Mouse (Mus musculus) hindbrain, embryonic 10.5 days (tissue): ENCODE data around the gene Fndc7. TPM values are rescaled to one million over a fixed set of nuclear protein-coding genes. Genes with fewer than 3 reads are reported as not detected.

Source experiments
- DNase-seq: peaks from one replicate; pipeline ENCODE4 v3.0.0-alpha.2; 2017; ENCODE audit warnings: low spot score
- H3K27ac ChIP-seq: fragments of 300-500 bp; sonication (generic); 2 replicates; pipeline ENCODE4 v1.5.1; 2016; ENCODE audit warnings: mild to moderate bottlenecking, moderate library complexity
- H3K27me3 ChIP-seq: fragments of 300-500 bp; sonication (generic); 2 replicates; pipeline ENCODE4 v1.6.1; 2016; ENCODE audit warnings: mild to moderate bottlenecking; ENCODE audit not compliant: poor library complexity, insufficient read depth, severe bottlenecking
- H3K36me3 ChIP-seq: fragments of 300-500 bp; sonication (generic); 2 replicates; pipeline ENCODE4 v1.6.1; 2016; ENCODE audit warnings: mild to moderate bottlenecking, moderate library complexity
- H3K4me1 ChIP-seq: fragments of 300-500 bp; sonication (generic); replicated peaks from 2 replicates; pipeline ENCODE4 v1.6.1; 2016; ENCODE audit warnings: mild to moderate bottlenecking
- H3K4me3 ChIP-seq: fragments of 300-500 bp; sonication (generic); 2 replicates; pipeline ENCODE4 v1.5.1; 2016; ENCODE audit warnings: mild to moderate bottlenecking, moderate library complexity
- H3K9me3 ChIP-seq: fragments of 300-500 bp; sonication (generic); 2 replicates; pipeline ENCODE4 v1.6.1; 2016; ENCODE audit warnings: mild to moderate bottlenecking, moderate library complexity
- WGBS: fragments of 180-500 bp; shearing (Covaris S2); methylation state at CpG from one replicate; pipeline ENCODE4 v1.1.7; 2016; 5-methylcytosine and 5-hydroxymethylcytosine counted together
- polyA plus RNA-seq: library from polyadenylated mRNA; unstranded; fragments of >200 nt; fragmentation: Nextera tagmentation; extraction: Ambion mirVana; gene quantifications from 2 replicates; pipeline ENCODE4 v1.2.1, GENCODE M21; 2016

The Fndc7 gene
- polyA plus RNA-seq: 0.05 TPM in 1 of 2 replicates, not detected in the other

- DNase-seq: no peak
- Histone ChIP-seq H3K4me3 (no peak within 1 kb of the TSS), H3K4me1 (peaks cover 27% of the 10 kb centered on the region), H3K36me3 (no peaks in the 10 kb centered on the region), H3K9me3 (no peaks in the 10 kb centered on the region), H3K27ac (no peak within 1 kb of the TSS), H3K27me3 (no peaks in the 10 kb centered on the region)
- WGBS: 87% methylated on average over 1 of the region's 1 CpGs
Observed at GRCm38 (mm10) chr3:108889908-108890307, at the start of gene Fndc7. Gene Fndc7, minus strand, starts transcription at chr3:108890008.

DNA sequence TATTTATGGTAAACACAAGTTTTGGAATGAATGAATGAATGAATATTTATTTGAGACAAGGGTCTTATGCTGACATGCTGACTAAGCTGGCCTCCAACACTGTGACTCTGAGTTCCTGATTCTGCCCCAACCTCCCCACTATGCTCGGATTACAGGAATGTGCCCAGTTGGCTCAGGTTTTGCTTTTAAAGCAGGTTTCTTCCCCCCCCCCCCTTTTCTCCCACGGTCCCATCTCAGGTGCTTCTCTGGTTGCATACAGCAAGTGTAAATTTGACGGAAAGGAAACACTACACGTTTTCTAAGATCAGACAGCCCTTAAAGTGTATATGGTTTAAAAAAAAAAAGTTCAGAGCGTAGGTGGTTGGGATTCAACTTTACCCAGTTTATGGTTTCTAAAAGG, 49.8 kb upstream of the Fndc7 start, which contains the start of gene Henmt1:
Gene Henmt1 (plus strand): TSS at position 301 of the 400 bp plus-strand sequence.
- Histone ChIP-seq H3K27ac (peak within 1 kb of the TSS; percentile 53; the same call in 1 of the 2 replicates), H3K9me3 (0 out of 2 replicates have a peak, but pooled peaks cover 10% of the 10 kb centered on the region), H3K27me3 (no peaks in the 10 kb centered on the region), H3K4me1 (peaks cover 7% of the 10 kb centered on the region; the same call in 1 of the 2 replicates), H3K4me3 (peak within 1 kb of the TSS; percentile 44), H3K36me3 (no peaks in the 10 kb centered on the region)
- 82% methylated on average over 5 of the region's 5 CpGs for WGBS
- no peak for DNase-seq

GRCm38 (mm10) chr3:108938691-108939090, 48.9 kb upstream of the Fndc7 start:
- Histone ChIP-seq H3K27ac (no peak overlapping the region), H3K4me3 (no peak overlapping the region), H3K36me3 (no peaks in the 10 kb centered on the region), H3K9me3 (0 out of 2 replicates have a peak, but pooled peaks cover 10% of the 10 kb centered on the region), H3K4me1 (peaks cover 7% of the 10 kb centered on the region; the same call in 1 of the 2 replicates), H3K27me3 (no peaks in the 10 kb centered on the region)
- no peak for DNase-seq
- 92% methylated on average over 5 of the region's 5 CpGs for WGBS

DNA sequence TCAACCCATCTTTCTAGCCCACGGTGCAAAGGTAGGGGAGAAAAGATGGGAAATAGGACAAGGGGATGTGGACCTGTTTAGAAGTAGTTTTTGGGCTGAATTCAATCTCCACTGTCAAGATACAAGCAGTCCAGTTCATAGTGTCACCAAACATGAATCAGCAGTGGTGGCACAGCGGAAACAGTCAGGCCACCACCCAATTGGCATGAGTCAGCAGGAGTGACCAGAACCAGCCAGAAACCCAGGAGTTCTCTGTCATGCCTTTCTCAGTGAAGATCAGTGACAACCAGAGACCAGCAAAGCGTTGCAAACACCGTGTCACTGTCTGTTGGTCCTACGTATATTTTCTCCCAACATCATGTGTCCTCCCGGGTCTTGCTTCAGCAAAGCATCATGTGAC, 43.7 kb upstream of the Fndc7 start:
- DNase-seq: no peak
- Histone ChIP-seq H3K4me3 (no peak overlapping the region), H3K36me3 (no peaks in the 10 kb centered on the region), H3K27ac (no peak overlapping the region), H3K4me1 (no peaks in the 10 kb centered on the region), H3K9me3 (no peaks in the 10 kb centered on the region), H3K27me3 (no peaks in the 10 kb centered on the region)
- 93% methylated on average over 6 of the region's 6 CpGs for WGBS

DNA sequence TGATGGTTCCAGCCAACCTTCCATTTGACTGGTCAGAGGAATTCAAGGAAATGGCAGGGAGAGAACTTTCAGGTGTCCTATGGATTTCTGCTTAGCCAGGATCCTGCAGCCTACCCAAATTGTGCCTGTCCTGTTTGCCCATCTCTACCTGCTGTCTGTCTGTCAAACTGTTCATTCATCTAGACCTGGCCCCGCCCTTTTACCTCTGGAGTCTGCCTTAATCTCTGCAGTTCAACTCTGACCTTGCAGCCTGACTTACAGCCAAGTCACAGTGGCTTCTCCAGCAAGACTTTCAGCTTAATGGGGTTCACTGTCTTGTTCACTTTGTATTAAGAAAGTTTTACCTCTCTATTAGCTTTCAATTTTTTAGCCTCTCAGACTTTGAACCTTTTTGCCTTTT, 36.5 kb upstream of the Fndc7 start:
- H3K27ac ChIP-seq: no peak overlapping the region
- no peaks in the 10 kb centered on the region for H3K36me3 ChIP-seq
- H3K4me1 ChIP-seq: no peaks in the 10 kb centered on the region
- no peaks in the 10 kb centered on the region for H3K27me3 ChIP-seq
- H3K4me3 ChIP-seq: no peak overlapping the region
- H3K9me3 ChIP-seq: no peaks in the 10 kb centered on the region
- 76% methylated on average over 1 of the region's 1 CpGs for WGBS
- DNase-seq: no peak

DNA sequence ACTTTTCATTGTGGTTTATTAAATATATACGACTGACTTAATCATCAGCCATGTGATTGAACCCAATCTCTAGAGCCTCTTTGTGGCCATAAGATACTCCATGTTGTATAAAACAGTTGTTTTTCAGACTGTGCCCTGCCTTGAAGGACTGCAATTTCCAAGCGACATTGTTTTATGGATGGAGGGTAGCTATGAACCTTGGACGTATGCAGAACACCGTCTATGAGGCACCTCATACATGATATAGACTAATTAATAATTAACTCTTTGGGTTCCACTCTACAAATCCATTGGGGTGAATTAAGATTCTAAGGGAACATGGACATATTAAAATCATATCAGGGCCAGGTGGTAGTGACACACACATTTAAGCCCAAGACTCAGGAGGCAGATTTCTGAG, 35.9 kb upstream of the Fndc7 start:
- Histone ChIP-seq H3K36me3 (no peaks in the 10 kb centered on the region), H3K9me3 (no peaks in the 10 kb centered on the region), H3K4me1 (no peaks in the 10 kb centered on the region), H3K27ac (no peak overlapping the region), H3K27me3 (no peaks in the 10 kb centered on the region), H3K4me3 (no peak overlapping the region)
- no peak for DNase-seq
- 90% methylated on average over 4 of the region's 4 CpGs for WGBS

DNA sequence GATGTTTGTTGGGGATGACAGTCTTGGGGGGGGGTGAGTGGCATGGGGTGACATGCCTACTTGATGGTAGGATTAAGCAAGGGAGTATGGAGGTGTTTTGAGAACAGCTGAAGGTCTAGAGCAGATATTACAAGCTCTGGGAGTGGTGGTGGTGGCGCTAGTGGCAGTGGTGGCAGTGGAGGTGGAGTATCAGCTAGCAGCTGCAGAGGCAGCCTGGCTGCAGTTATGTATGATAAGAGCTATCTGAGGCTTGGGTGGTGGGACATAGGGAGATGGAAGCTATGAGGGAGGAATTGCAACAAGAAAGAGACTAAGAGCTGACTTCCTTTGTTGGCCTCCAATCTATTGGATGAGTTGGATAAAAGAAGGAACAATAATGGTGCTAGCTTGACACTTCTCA, 32.0 kb upstream of the Fndc7 start:
- Histone ChIP-seq H3K36me3 (no peaks in the 10 kb centered on the region), H3K4me3 (no peak overlapping the region), H3K9me3 (no peaks in the 10 kb centered on the region), H3K27me3 (no peaks in the 10 kb centered on the region), H3K4me1 (peaks cover 2% of the 10 kb centered on the region; the same call in 1 of the 2 replicates), H3K27ac (no peak overlapping the region)
- WGBS: 85% methylated on average over 1 of the region's 1 CpGs
- DNase-seq: no peak

GRCm38 (mm10) chr3:108920442-108921070, 30.7 kb upstream of the Fndc7 start:
- WGBS: 88% methylated on average over 3 of the region's 3 CpGs
- Histone ChIP-seq H3K27ac (no peak overlapping the region), H3K27me3 (no peaks in the 10 kb centered on the region), H3K36me3 (no peaks in the 10 kb centered on the region), H3K9me3 (no peaks in the 10 kb centered on the region), H3K4me3 (no peak overlapping the region), H3K4me1 (peaks cover 6% of the 10 kb centered on the region; the same call in 1 of the 2 replicates)
- DNase-seq: no peak

DNA sequence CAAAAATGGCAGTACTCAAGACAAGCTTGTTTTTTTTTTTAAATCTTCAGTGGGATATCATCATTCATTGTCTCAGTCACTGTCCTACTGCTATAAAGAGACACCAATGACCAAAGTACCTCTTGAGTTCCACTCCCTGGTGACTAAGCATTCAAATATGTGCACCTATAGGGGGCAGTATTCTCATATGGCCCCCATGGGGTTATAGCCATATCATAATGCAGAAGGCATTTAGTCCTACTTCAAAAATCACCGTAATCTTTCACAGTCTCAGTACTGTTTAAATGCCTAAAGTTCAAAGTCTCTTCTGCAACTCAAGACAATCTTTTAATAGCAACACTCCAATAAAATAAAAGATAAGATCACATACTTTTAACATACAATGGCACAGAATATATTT, 29.0 kb upstream of the Fndc7 start:
- Histone ChIP-seq H3K27me3 (no peaks in the 10 kb centered on the region), H3K4me3 (no peak overlapping the region), H3K27ac (no peak overlapping the region), H3K4me1 (peaks cover 6% of the 10 kb centered on the region; the same call in 1 of the 2 replicates), H3K36me3 (no peaks in the 10 kb centered on the region), H3K9me3 (no peaks in the 10 kb centered on the region)
- no peak for DNase-seq
- WGBS: 98% methylated on average over 1 of the region's 1 CpGs

GRCm38 (mm10) chr3:108917986-108918385, 28.2 kb upstream of the Fndc7 start:
- no peak overlapping the region for H3K27ac ChIP-seq
- H3K9me3 ChIP-seq: no peaks in the 10 kb centered on the region
- no peaks in the 10 kb centered on the region for H3K36me3 ChIP-seq
- peaks cover 6% of the 10 kb centered on the region; the same call in 1 of the 2 replicates for H3K4me1 ChIP-seq
- no peak for DNase-seq
- no peaks in the 10 kb centered on the region for H3K27me3 ChIP-seq
- no peak overlapping the region for H3K4me3 ChIP-seq
- WGBS: 65% methylated on average over 3 of the region's 3 CpGs

DNA sequence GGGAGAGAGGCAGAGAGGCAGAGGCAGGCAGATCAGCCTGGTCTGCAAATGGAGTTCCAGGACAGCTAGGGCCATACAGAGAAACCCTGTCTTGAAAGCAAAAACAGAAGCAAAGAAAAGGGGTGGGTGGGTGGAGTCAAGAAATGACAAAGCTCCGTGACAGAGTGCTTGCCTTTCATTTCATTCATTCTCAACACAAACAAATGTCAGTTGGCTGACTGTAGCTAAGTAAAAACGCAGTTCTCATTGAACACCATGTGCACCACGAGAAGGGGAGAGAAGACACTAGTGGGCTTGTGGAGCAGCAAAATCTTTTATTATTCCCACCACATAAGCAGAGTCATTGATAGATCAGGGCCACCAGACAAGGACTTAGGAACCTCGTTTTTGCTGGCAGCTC, 27.0 kb upstream of the Fndc7 start:
- no peak overlapping the region for H3K4me3 ChIP-seq
- H3K27me3 ChIP-seq: no peaks in the 10 kb centered on the region
- H3K36me3 ChIP-seq: no peaks in the 10 kb centered on the region
- WGBS: 47% methylated on average over 4 of the region's 4 CpGs
- H3K4me1 ChIP-seq: peaks cover 9% of the 10 kb centered on the region; the same call in 1 of the 2 replicates
- peak overlapping the region; percentile 46; the same call in 1 of the 2 replicates for H3K27ac ChIP-seq
- H3K9me3 ChIP-seq: no peaks in the 10 kb centered on the region
- DNase-seq: no peak

DNA sequence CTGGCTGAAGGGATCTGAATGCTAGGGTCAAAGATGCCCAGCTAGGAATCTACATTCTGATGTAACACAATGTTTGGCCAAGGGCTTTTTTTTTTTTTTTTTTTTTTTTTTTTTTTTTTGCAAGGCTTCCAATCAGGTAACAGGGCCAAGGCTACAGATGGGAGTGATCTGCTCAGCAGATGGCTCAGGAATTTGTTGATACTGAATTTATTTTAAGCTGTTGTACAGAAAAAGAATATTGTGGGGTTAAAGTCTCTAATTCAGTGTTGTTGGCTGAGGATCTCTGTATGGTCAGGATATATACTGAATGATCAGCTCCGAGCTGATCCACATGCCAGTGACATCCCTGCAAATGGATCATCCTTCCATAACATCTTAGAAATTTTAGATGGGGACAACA, 26.2 kb upstream of the Fndc7 start:
- Histone ChIP-seq H3K27ac (no peak overlapping the region), H3K9me3 (no peaks in the 10 kb centered on the region), H3K4me1 (peaks cover 9% of the 10 kb centered on the region; the same call in 1 of the 2 replicates), H3K4me3 (no peak overlapping the region), H3K27me3 (no peaks in the 10 kb centered on the region), H3K36me3 (no peaks in the 10 kb centered on the region)
- WGBS: 83% methylated on average over 1 of the region's 1 CpGs
- no peak for DNase-seq

- Histone ChIP-seq H3K36me3 (peaks cover 21% of the 10 kb centered on the region), H3K27me3 (no peaks in the 10 kb centered on the region), H3K27ac (peak within 1 kb of the TSS; percentile 97), H3K9me3 (no peaks in the 10 kb centered on the region), H3K4me1 (peaks cover 26% of the 10 kb centered on the region), H3K4me3 (peak within 1 kb of the TSS; percentile 97)
- peak; percentile 98 for DNase-seq
- WGBS: 1% methylated on average over 53 of the region's 53 CpGs
Observed at GRCm38 (mm10) chr3:108911548-108912413, 22.0 kb upstream of the Fndc7 start, which contains the start of gene Prpf38b. Gene Prpf38b, minus strand, starts transcription at chr3:108911727.
